Mouse (Mus musculus) heart, postnatal 0 days (tissue): ENCODE results near the gene Dusp12.

Experiments
- CTCF ChIP-seq: IDR thresholded peaks from 2 replicates; pipeline ENCODE4 v1.5.1; 2016; ENCODE audit warnings: antibody characterized with exemption, control low read depth, low read depth
- EP300 ChIP-seq: IDR thresholded peaks from 2 replicates; pipeline ENCODE4 v1.6.1; 2016; ENCODE audit warnings: antibody characterized with exemption, low read depth

DNA sequence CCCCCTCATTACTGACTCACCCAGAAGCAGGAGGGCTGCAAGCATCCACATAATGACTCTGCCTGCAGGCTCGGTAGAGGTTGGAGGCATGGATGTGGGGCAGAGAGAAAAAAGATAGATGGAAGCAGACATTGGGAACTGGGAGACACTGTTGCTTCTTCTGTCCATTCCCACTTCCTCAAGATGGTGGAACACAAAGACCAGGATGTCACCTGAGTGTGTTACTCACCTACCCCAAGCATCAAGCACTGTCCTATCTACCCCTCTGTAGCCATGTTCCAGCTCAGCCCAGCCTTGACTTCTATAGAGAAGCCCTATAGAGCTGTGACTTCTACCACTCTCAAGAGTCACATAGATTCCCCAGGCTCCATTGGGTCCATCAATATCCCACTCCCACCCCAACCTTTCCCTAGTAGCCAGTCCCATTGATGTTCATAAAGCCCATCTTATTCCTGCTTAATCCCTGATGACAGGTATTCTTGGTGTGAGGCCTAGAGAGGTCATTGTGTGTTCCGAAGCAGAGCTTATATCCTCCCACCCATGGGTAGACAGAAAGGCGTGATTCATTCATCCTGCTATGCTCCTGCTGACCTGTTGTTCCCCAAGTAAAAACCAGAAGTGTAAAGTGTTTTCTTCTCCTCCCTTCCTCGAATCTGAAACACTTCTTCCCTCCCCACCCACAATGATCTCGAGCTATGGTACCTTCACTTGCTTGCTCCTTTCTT, 27.7 kb upstream of the Dusp12 start, which contains the start of gene Fcrlb:
- TF ChIP-seq CTCF (no peak), EP300 (no peak)
